Mouse (Mus musculus) forebrain, embryonic 11.5 days (tissue): ENCODE data around the gene Igf2bp3. TPM values are rescaled to one million over a fixed set of nuclear protein-coding genes. Genes with fewer than 3 reads are reported as not detected.

ENCODE experiments used
- ATAC-seq: fragments of 200-750 bp; cut with Nextera tagmentation; replicated peaks from 2 replicates; pipeline ENCODE4 v1.8.0; 2017; ENCODE audit warnings: moderate TSS enrichment; ENCODE audit not compliant: low FRiP score
- DNase-seq: peaks from one replicate; pipeline ENCODE4 v3.0.0-alpha.2; 2017; ENCODE audit warnings: low spot score
- H3K27ac ChIP-seq: fragments of 300-500 bp; sonication (generic); 2 replicates; pipeline ENCODE4 v1.5.1; 2014; ENCODE audit warnings: low read depth, low read length
- H3K27me3 ChIP-seq: fragments of 300-500 bp; sonication (generic); 2 replicates; pipeline ENCODE4 v1.6.1; 2014; ENCODE audit warnings: mild to moderate bottlenecking, low read length, mixed read lengths; ENCODE audit not compliant: control insufficient read depth, insufficient read depth
- H3K36me3 ChIP-seq: fragments of 300-500 bp; sonication (generic); 2 replicates; pipeline ENCODE4 v1.6.1; 2014; ENCODE audit warnings: mild to moderate bottlenecking, low read length, moderate library complexity, mixed read lengths; ENCODE audit not compliant: control insufficient read depth, insufficient read depth
- H3K4me1 ChIP-seq: fragments of 300-500 bp; sonication (generic); replicated peaks from 2 replicates; pipeline ENCODE4 v1.6.1; 2014; ENCODE audit warnings: low read length, mixed read lengths; ENCODE audit not compliant: control insufficient read depth, insufficient read depth
- H3K4me2 ChIP-seq: fragments of 300-500 bp; sonication (generic); 2 replicates; pipeline ENCODE4 v1.6.1; 2014; ENCODE audit warnings: low read depth, mild to moderate bottlenecking, low read length, moderate library complexity, mixed read lengths; ENCODE audit not compliant: severe bottlenecking
- H3K4me3 ChIP-seq: fragments of 300-500 bp; sonication (generic); 2 replicates; pipeline ENCODE4 v1.5.1; 2014; ENCODE audit warnings: low read depth, low read length
- H3K9ac ChIP-seq: fragments of 300-500 bp; sonication (generic); 2 replicates; pipeline ENCODE4 v1.6.1; 2014; ENCODE audit warnings: low read length
- H3K9me3 ChIP-seq: fragments of 300-500 bp; sonication (generic); 2 replicates; pipeline ENCODE4 v1.6.1; 2016; ENCODE audit warnings: low read length, mixed read lengths; ENCODE audit not compliant: control insufficient read depth
- WGBS: fragments of 180-500 bp; shearing (Covaris S2); extraction: QIAGEN DNeasy Blood & Tissue Kit; methylation state at CpG from one replicate; pipeline ENCODE4 v1.1.7; 2014; 5-methylcytosine and 5-hydroxymethylcytosine counted together
- polyA plus RNA-seq: library from polyadenylated mRNA; unstranded; fragments of >200 nt; fragmentation: Nextera tagmentation; extraction: Ambion mirVana; gene quantifications from 2 replicates; pipeline ENCODE4 v1.2.1, GENCODE M21; 2014

Igf2bp3 gene
- polyA plus RNA-seq, 1 experiment from 2014 or later, result 132 TPM

GRCm38 (mm10) chr6:49077894-49078293, 136.9 kb downstream of the Igf2bp3 start:
- no peak for DNase-seq
- ATAC-seq, result no peak
- Histone ChIP-seq H3K4me3 (no peak overlapping the region), H3K4me1 (peaks cover 3% of the 10 kb centered on the region; the same call in 1 of the 2 replicates), H3K9me3 (no peaks in the 10 kb centered on the region), H3K9ac (no peak overlapping the region), H3K36me3 (no peaks in the 10 kb centered on the region), H3K27ac (no peak overlapping the region), H3K4me2 (no peak overlapping the region), H3K27me3 (no peaks in the 10 kb centered on the region)
- 87% methylated on average over 2 of the region's 2 CpGs for WGBS

GRCm38 (mm10) chr6:49074117-49074490, 140.7 kb downstream of the Igf2bp3 start:
- ATAC-seq (peak; percentile 69), DNase-seq (no peak)
- no peaks in the 10 kb centered on the region for H3K36me3 ChIP-seq
- no peaks in the 10 kb centered on the region for H3K9me3 ChIP-seq
- WGBS, result 2% methylated on average over 19 of the region's 19 CpGs
- peaks cover 3% of the 10 kb centered on the region; the same call in 1 of the 2 replicates for H3K4me1 ChIP-seq
- peak overlapping the region; percentile 98 for H3K4me3 ChIP-seq
- peak overlapping the region; percentile 62; the same call in 1 of the 2 replicates for H3K27ac ChIP-seq
- H3K27me3 ChIP-seq, result no peaks in the 10 kb centered on the region
- peak overlapping the region; percentile 90 for H3K4me2 ChIP-seq
- peak overlapping the region; percentile 92 for H3K9ac ChIP-seq

GRCm38 (mm10) chr6:49073304-49074116, 141.2 kb downstream of the Igf2bp3 start, which contains the start of gene Malsu1:
Gene Malsu1, plus strand, starts transcription at chr6:49073795.
- ATAC-seq (peak; percentile 95), DNase-seq (peak; percentile 95)
- Histone ChIP-seq H3K9ac (peak within 1 kb of the TSS; percentile 92), H3K9me3 (no peaks in the 10 kb centered on the region), H3K4me3 (peak within 1 kb of the TSS; percentile 98), H3K27me3 (no peaks in the 10 kb centered on the region), H3K27ac (peak within 1 kb of the TSS; percentile 62; the same call in 1 of the 2 replicates), H3K4me2 (peak within 1 kb of the TSS; percentile 90), H3K36me3 (no peaks in the 10 kb centered on the region), H3K4me1 (peaks cover 3% of the 10 kb centered on the region; the same call in 1 of the 2 replicates)
- under 1% methylated on average over 49 of the region's 49 CpGs for WGBS

- H3K27ac ChIP-seq, result no peak overlapping the region
- no peaks in the 10 kb centered on the region for H3K36me3 ChIP-seq
- H3K9me3 ChIP-seq, result no peaks in the 10 kb centered on the region
- no peak for DNase-seq
- no peak for ATAC-seq
- H3K4me3 ChIP-seq, result no peak overlapping the region
- H3K4me2 ChIP-seq, result no peak overlapping the region
- H3K4me1 ChIP-seq, result no peaks in the 10 kb centered on the region
- no peaks in the 10 kb centered on the region for H3K27me3 ChIP-seq
- WGBS, result 56% methylated on average over 3 of the region's 4 CpGs
- H3K9ac ChIP-seq, result no peak overlapping the region
Measured at GRCm38 (mm10) chr6:49068361-49068760, 146.4 kb downstream of the Igf2bp3 start.

- Histone ChIP-seq H3K4me1 (peaks cover 5% of the 10 kb centered on the region; the same call in 1 of the 2 replicates), H3K4me3 (no peak overlapping the region), H3K9me3 (no peaks in the 10 kb centered on the region), H3K4me2 (no peak overlapping the region), H3K36me3 (no peaks in the 10 kb centered on the region), H3K27me3 (no peaks in the 10 kb centered on the region), H3K9ac (no peak overlapping the region), H3K27ac (no peak overlapping the region)
- ATAC-seq, result peak; percentile 46; the same call in 1 of the 2 replicates
- WGBS, result 38% methylated on average over 8 of the region's 8 CpGs
- DNase-seq, result peak; percentile 77
Measured at GRCm38 (mm10) chr6:49057053-49058021, 157.4 kb downstream of the Igf2bp3 start.

GRCm38 (mm10) chr6:49056009-49056408, 158.7 kb downstream of the Igf2bp3 start:
- WGBS, result 62% methylated on average over 9 of the region's 9 CpGs
- no peak for DNase-seq
- Histone ChIP-seq H3K36me3 (no peaks in the 10 kb centered on the region), H3K27ac (no peak overlapping the region; the same call in 1 of the 2 replicates), H3K27me3 (no peaks in the 10 kb centered on the region), H3K4me1 (peaks cover 5% of the 10 kb centered on the region; the same call in 1 of the 2 replicates), H3K9ac (no peak overlapping the region), H3K4me3 (no peak overlapping the region), H3K4me2 (no peak overlapping the region), H3K9me3 (no peaks in the 10 kb centered on the region)
- ATAC-seq, result no peak

GRCm38 (mm10) chr6:49055256-49055733, 159.5 kb downstream of the Igf2bp3 start:
- H3K4me3 ChIP-seq, result no peak overlapping the region
- 0 out of 2 replicates have a peak overlapping the region, but pooled peaks have one; percentile 10 for H3K9ac ChIP-seq
- peak overlapping the region; percentile 27; the same call in 1 of the 2 replicates for H3K4me2 ChIP-seq
- H3K36me3 ChIP-seq, result no peaks in the 10 kb centered on the region
- 2% methylated on average over 7 of the region's 7 CpGs for WGBS
- H3K27me3 ChIP-seq, result no peaks in the 10 kb centered on the region
- peaks cover 5% of the 10 kb centered on the region; the same call in 1 of the 2 replicates for H3K4me1 ChIP-seq
- H3K27ac ChIP-seq, result peak overlapping the region; percentile 71
- ATAC-seq, result peak; percentile 76
- no peak for DNase-seq
- H3K9me3 ChIP-seq, result no peaks in the 10 kb centered on the region

GRCm38 (mm10) chr6:49052191-49052590, 162.6 kb downstream of the Igf2bp3 start:
- WGBS, result 80% methylated on average over 5 of the region's 5 CpGs
- DNase-seq (no peak), ATAC-seq (no peak)
- Histone ChIP-seq H3K27ac (no peak overlapping the region), H3K9ac (no peak overlapping the region), H3K27me3 (no peaks in the 10 kb centered on the region), H3K4me2 (no peak overlapping the region), H3K4me3 (no peak overlapping the region), H3K4me1 (peaks cover 8% of the 10 kb centered on the region; the same call in 1 of the 2 replicates), H3K36me3 (no peaks in the 10 kb centered on the region), H3K9me3 (no peaks in the 10 kb centered on the region)
